Mouse (Mus musculus) liver, embryonic 16.5 days (tissue): Measurements from ENCODE around the gene Sin3b. TPM values are rescaled to one million over a fixed set of nuclear protein-coding genes. Genes with fewer than 3 reads are reported as not detected.

Experiments used
- ATAC-seq: fragments of 200-750 bp; cut with Nextera tagmentation; 2 replicates; pipeline ENCODE4 v1.8.0; 2017; ENCODE audit warnings: low read depth, mild to moderate bottlenecking, moderate number of reproducible peaks, moderate library complexity
- H3K27ac ChIP-seq: fragments of 300-500 bp; sonication (generic); 2 replicates; pipeline ENCODE4 v1.5.1; 2014; ENCODE audit warnings: mild to moderate bottlenecking, low read length
- H3K27me3 ChIP-seq: fragments of 300-500 bp; sonication (generic); 2 replicates; pipeline ENCODE4 v1.6.1; 2014; ENCODE audit warnings: low read depth, low read length, mixed read lengths; ENCODE audit not compliant: control insufficient read depth, insufficient read depth
- H3K36me3 ChIP-seq: fragments of 300-500 bp; sonication (generic); 2 replicates; pipeline ENCODE4 v1.6.1; 2014; ENCODE audit warnings: mild to moderate bottlenecking; ENCODE audit not compliant: control insufficient read depth, insufficient read depth
- H3K4me1 ChIP-seq: fragments of 300-500 bp; sonication (generic); 2 replicates; pipeline ENCODE4 v1.6.1; 2014; ENCODE audit warnings: low read depth, low read length, mixed read lengths; ENCODE audit not compliant: control insufficient read depth
- H3K4me2 ChIP-seq: fragments of 300-500 bp; sonication (generic); 2 replicates; pipeline ENCODE4 v1.6.1; 2014; ENCODE audit warnings: low read depth, low read length, mixed read lengths
- H3K4me3 ChIP-seq: fragments of 300-500 bp; sonication (generic); 2 replicates; pipeline ENCODE4 v1.5.1; 2014; ENCODE audit warnings: low read depth, mild to moderate bottlenecking, low read length
- H3K9ac ChIP-seq: fragments of 300-500 bp; sonication (generic); 2 replicates; pipeline ENCODE4 v1.6.1; 2014; ENCODE audit warnings: low read depth, low read length
- H3K9me3 ChIP-seq: fragments of 300-500 bp; sonication (generic); replicated peaks from 2 replicates; pipeline ENCODE4 v1.6.1; 2016; ENCODE audit warnings: low read length; ENCODE audit not compliant: control insufficient read depth
- WGBS: fragments of 180-500 bp; shearing (Covaris S2); extraction: QIAGEN DNeasy Blood & Tissue Kit; methylation state at CpG from one replicate; pipeline ENCODE4 v1.1.7; 2014; ENCODE audit not compliant: insufficient replicate concordance; 5-methylcytosine and 5-hydroxymethylcytosine counted together
- polyA plus RNA-seq: library from polyadenylated mRNA; unstranded; fragments of >200 nt; fragmentation: Nextera tagmentation; extraction: Ambion mirVana; gene quantifications from 2 replicates; pipeline ENCODE4 v1.2.1, GENCODE M21; 2015

Sin3b gene
- polyA plus RNA-seq, 1 experiment from 2014 or later: 62.1 TPM

GRCm38 (mm10) chr8:72749846-72750245 is 26.8 kb downstream of the Sin3b start:
- H3K4me1 ChIP-seq: no peaks in the 10 kb centered on the region
- no peak overlapping the region for H3K9ac ChIP-seq
- 85% methylated on average over 26 of the region's 26 CpGs for WGBS
- no peaks in the 10 kb centered on the region for H3K27me3 ChIP-seq
- no peak overlapping the region for H3K27ac ChIP-seq
- no peak overlapping the region for H3K4me2 ChIP-seq
- peaks cover 30% of the 10 kb centered on the region for H3K36me3 ChIP-seq
- no peak for ATAC-seq
- no peak overlapping the region for H3K4me3 ChIP-seq
- no peaks in the 10 kb centered on the region for H3K9me3 ChIP-seq

GRCm38 (mm10) chr8:72750266-72750665 is 27.2 kb downstream of the Sin3b start:
- no peak overlapping the region for H3K4me3 ChIP-seq
- 78% methylated on average over 6 of the region's 6 CpGs for WGBS
- H3K9ac ChIP-seq: no peak overlapping the region
- no peaks in the 10 kb centered on the region for H3K4me1 ChIP-seq
- peaks cover 30% of the 10 kb centered on the region for H3K36me3 ChIP-seq
- no peak overlapping the region for H3K27ac ChIP-seq
- H3K4me2 ChIP-seq: no peak overlapping the region
- no peak for ATAC-seq
- no peaks in the 10 kb centered on the region for H3K9me3 ChIP-seq
- H3K27me3 ChIP-seq: no peaks in the 10 kb centered on the region

- 65% methylated on average over 3 of the region's 3 CpGs for WGBS
- no peak for ATAC-seq
Observed at GRCm38 (mm10) chr8:72751126-72751525, 28.0 kb downstream of the Sin3b start.

DNA sequence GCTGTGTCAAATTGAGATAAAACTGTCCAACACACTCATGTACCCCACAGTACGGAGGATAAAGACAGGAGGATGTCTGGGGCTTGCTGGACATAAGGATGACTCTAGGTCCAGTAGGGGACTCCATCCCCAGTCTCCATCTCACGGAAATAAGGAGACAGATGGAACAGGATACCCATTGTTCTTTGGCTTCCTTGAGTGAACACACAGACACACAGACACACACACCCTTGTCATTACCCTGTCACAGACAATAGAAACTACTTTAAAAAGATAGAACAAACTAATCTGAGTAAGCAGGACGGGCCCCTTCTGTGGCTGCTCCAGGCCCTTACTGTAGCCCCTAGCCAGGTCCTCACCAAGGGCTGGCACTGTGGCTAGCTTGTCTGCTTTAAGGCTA is 29.2 kb downstream of the Sin3b start:
- H3K36me3 ChIP-seq: peaks cover 23% of the 10 kb centered on the region
- 56% methylated on average over 3 of the region's 3 CpGs for WGBS
- H3K4me1 ChIP-seq: no peaks in the 10 kb centered on the region
- no peak overlapping the region for H3K27ac ChIP-seq
- no peak overlapping the region for H3K4me2 ChIP-seq
- no peaks in the 10 kb centered on the region for H3K9me3 ChIP-seq
- H3K4me3 ChIP-seq: no peak overlapping the region
- no peaks in the 10 kb centered on the region for H3K27me3 ChIP-seq
- ATAC-seq: no peak
- no peak overlapping the region for H3K9ac ChIP-seq

More at GRCm38 (mm10) chr8:72751126-72751525, 28.0 kb downstream of the Sin3b start:
- H3K36me3 ChIP-seq: peaks cover 27% of the 10 kb centered on the region
- no peak overlapping the region for H3K4me2 ChIP-seq
- no peaks in the 10 kb centered on the region for H3K4me1 ChIP-seq
- H3K27ac ChIP-seq: no peak overlapping the region
- no peak overlapping the region for H3K4me3 ChIP-seq
- H3K9ac ChIP-seq: no peak overlapping the region
- H3K9me3 ChIP-seq: no peaks in the 10 kb centered on the region
- no peaks in the 10 kb centered on the region for H3K27me3 ChIP-seq

DNA sequence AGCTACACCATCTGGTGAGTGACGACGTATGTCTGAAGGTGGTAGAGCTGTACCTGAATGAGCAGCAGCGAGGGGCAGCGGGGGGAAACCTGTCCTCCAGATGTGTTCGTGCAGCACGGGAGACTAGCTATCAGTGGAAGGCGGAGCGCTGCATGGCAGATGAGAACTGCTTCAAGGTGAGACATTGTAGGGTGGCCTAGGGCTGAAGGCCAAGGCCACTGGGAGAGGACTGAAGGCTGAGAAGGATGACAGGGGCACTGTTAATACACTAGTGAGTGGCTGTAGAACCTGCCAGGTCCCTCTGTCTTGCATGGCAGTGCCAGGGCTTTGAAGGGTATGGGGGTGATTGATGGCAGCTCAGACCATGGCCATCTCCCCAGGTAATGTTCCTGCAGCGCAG is 30.1 kb downstream of the Sin3b start:
- ATAC-seq: no peak
- H3K4me1 ChIP-seq: no peaks in the 10 kb centered on the region
- H3K4me3 ChIP-seq: no peak overlapping the region
- H3K27me3 ChIP-seq: no peaks in the 10 kb centered on the region
- peaks cover 21% of the 10 kb centered on the region for H3K36me3 ChIP-seq
- H3K9ac ChIP-seq: no peak overlapping the region
- H3K4me2 ChIP-seq: no peak overlapping the region
- WGBS: 87% methylated on average over 9 of the region's 9 CpGs
- H3K27ac ChIP-seq: no peak overlapping the region
- H3K9me3 ChIP-seq: no peaks in the 10 kb centered on the region

DNA sequence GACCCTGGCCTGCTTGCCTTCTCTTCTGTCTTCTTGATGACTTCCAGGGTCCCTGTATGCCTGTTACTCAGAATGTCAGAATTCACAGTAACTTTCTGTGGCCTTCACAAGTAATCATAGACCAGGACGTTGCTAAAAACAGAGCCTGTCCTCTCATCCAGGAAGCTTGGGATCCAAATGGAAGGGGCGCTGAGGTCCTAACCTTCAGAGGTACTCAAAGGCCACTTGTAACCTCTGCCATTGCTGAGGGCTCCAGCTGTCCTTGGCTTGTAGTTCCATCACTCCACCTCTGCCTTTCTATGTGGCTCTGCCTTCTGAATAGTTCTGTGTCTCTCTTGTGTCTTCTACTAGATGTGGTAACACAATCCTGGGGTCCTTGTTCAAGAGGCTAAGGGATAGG is 30.7 kb downstream of the Sin3b start:
- Histone ChIP-seq H3K36me3 (peaks cover 21% of the 10 kb centered on the region), H3K4me1 (no peaks in the 10 kb centered on the region), H3K4me3 (no peak overlapping the region), H3K9ac (no peak overlapping the region), H3K4me2 (no peak overlapping the region), H3K9me3 (no peaks in the 10 kb centered on the region), H3K27me3 (no peaks in the 10 kb centered on the region), H3K27ac (no peak overlapping the region)
- no peak for ATAC-seq
- WGBS: 76% methylated on average over 2 of the region's 2 CpGs

GRCm38 (mm10) chr8:72756031-72756430 is 32.9 kb downstream of the Sin3b start:
- H3K27me3 ChIP-seq: no peaks in the 10 kb centered on the region
- H3K36me3 ChIP-seq: peaks cover 10% of the 10 kb centered on the region
- H3K9me3 ChIP-seq: no peaks in the 10 kb centered on the region
- H3K4me2 ChIP-seq: no peak overlapping the region
- 75% methylated on average over 2 of the region's 2 CpGs for WGBS
- no peak for ATAC-seq
- H3K4me1 ChIP-seq: no peaks in the 10 kb centered on the region
- no peak overlapping the region for H3K9ac ChIP-seq
- no peak overlapping the region for H3K4me3 ChIP-seq
- no peak overlapping the region for H3K27ac ChIP-seq

GRCm38 (mm10) chr8:72756771-72757390 is 33.8 kb downstream of the Sin3b start:
- no peak overlapping the region for H3K27ac ChIP-seq
- H3K9ac ChIP-seq: no peak overlapping the region
- H3K4me3 ChIP-seq: no peak overlapping the region
- WGBS: 88% methylated on average over 35 of the region's 35 CpGs
- H3K4me1 ChIP-seq: no peaks in the 10 kb centered on the region
- H3K27me3 ChIP-seq: no peaks in the 10 kb centered on the region
- ATAC-seq: no peak
- no peaks in the 10 kb centered on the region for H3K9me3 ChIP-seq
- H3K4me2 ChIP-seq: no peak overlapping the region
- peaks cover 10% of the 10 kb centered on the region for H3K36me3 ChIP-seq

- Histone ChIP-seq H3K4me2 (no peak overlapping the region), H3K27ac (no peak overlapping the region), H3K4me1 (no peaks in the 10 kb centered on the region), H3K9ac (no peak overlapping the region), H3K27me3 (no peaks in the 10 kb centered on the region), H3K9me3 (no peaks in the 10 kb centered on the region), H3K4me3 (no peak overlapping the region), H3K36me3 (peaks cover 10% of the 10 kb centered on the region)
- 71% methylated on average over 15 of the region's 15 CpGs for WGBS
- no peak for ATAC-seq
Observed at GRCm38 (mm10) chr8:72757426-72758195, 34.5 kb downstream of the Sin3b start.
